Mouse (Mus musculus) frontal cortex, postnatal 10 days (tissue): ENCODE data around the gene Chek2.
"Not testable (repeated sequence)": the region's sequence is repeated elsewhere in the genome, so short reads cannot be mapped to it uniquely, and the experiment has no call there.

ENCODE experiments used
- DNase-seq, 2 experiments: peaks; one replicate each; pipeline ENCODE4 v3.0.0; 2022; ENCODE audit warnings: low spot score in 2 of 2, mixed read lengths in 1 of 2

Chek2 gene

GRCm38 (mm10) chr5:110839678-110840365 lies at the start of gene Chek2, which contains the start of gene Hscb:
TSS of gene Chek2 (plus strand) at chr5:110839979.
TSS of gene Hscb (minus strand) at chr5:110839777.
- DNase-seq: peak; percentile 96 to 98

DNA sequence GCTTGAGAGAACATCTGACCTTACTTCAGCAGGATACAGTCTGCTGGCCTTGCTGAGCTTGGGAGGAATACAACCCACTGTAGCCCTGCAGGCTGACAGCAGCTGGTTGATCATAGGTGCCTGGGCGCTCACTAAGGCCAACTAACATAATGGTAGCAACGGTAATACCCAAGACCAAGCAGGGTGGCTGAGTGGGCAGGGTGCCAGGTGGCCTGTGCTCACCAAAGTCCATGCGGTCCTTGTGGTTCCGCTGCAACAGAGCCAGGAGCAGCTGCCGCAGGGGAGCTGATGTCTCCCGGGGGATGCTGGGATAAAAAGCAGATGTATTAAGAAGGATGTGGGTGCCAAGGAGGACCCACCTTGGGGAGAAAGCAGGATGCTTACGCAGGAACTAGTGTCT lies 45.4 kb upstream of the Chek2 start:
- no peak for DNase-seq

- no peak for DNase-seq
Observed at GRCm38 (mm10) chr5:110797696-110798095, 42.1 kb upstream of the Chek2 start.

- no peak for DNase-seq
Observed at GRCm38 (mm10) chr5:110801036-110801624, 38.6 kb upstream of the Chek2 start.

GRCm38 (mm10) chr5:110802186-110802585 lies 37.6 kb upstream of the Chek2 start:
- no peak for DNase-seq

DNA sequence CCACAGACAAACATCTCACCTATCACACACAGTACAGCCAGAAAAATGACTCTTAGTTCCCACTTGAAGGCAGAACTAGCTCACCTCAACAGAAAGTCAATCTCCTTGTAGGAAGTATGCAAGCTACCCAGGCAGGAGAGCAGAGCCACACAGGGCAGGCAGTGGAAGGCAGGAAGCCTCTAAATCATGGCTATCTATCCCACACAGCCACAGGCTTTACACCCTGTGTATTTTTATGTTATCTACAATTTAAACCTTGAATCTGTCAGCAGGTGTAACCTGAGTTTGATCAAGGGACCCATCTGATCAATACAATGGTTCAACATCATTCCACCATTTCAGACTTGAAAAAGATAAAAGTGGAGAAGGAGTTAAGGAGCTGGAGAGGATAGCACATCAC lies 37.0 kb upstream of the Chek2 start:
- DNase-seq: no peak

DNA sequence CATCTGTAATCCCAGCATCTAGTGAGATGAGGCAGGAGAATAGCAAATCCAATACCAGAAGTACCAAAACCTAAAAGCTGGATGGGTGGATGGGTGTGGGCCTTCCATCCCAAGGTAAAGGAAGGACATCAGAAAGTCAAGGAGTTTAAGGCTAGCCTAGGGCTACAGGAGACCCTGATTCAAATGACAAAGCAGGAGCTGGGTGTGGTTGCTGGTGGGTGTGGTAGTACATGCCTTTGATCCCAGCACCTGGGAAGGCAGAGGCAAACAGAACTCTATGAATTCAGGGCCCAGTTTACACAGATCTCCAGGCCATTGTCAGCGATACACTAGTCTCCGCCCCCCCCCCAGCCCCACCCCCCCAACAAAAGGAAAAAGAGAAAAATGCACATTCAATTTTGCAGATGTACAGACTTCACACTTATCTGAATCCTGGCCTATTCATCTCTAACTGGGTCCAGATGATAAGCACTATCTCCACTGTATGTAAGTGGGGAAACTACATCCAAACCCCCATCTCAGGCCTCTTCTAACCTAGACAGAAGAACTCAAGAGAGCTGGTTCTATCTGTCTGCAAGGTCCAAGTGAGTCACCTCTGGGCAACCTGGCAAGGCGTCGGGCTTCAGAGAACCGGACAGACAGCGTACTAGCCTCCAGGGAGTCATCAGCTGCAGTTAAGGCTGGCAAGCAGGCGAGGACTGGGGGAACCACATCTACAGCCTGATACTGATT lies 35.6 kb upstream of the Chek2 start:
- DNase-seq: no peak

- no peak for DNase-seq
Observed at GRCm38 (mm10) chr5:110806154-110806553, 33.6 kb upstream of the Chek2 start.

DNA sequence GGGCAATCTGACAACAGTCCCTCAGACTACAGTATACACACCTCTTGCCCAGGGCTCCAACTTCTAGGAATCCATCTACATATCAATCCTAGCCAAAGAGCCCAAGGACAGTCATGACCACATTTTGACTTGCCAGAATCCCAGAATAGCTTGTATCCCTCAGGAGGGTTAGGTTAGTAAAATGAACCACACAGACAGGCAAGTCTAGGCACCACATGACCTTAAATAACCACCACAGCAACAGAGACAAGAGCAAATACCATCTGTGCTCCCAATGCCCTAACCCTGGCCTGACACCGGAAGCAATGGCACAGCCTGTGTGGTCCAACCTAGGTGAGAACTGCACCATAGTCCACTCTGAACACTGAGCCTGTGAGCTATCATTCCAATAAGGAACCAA lies 33.1 kb upstream of the Chek2 start:
- DNase-seq: no peak

DNA sequence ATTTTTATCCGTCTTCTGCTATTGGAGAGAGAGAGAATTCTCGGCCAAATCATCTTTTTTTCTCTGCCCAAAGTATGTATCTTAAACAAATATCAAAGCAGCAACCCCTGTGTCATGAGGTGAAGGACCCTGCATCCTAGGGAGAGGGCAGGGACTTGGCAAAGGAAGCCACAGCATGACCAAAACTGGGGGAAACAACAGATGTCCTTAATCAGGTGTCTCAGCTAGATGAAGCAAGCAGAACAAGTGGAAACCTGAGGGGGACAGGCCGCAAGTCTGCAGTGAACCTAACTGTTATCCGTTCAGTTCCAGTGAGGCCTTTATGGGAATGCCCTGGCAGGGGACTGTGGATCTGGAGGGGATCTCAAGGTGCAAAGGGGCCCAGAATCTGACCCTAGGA lies 32.3 kb upstream of the Chek2 start:
- DNase-seq: no peak

- peak; percentile 72 to 80 for DNase-seq
Observed at GRCm38 (mm10) chr5:110808061-110808631, 31.6 kb upstream of the Chek2 start.

DNA sequence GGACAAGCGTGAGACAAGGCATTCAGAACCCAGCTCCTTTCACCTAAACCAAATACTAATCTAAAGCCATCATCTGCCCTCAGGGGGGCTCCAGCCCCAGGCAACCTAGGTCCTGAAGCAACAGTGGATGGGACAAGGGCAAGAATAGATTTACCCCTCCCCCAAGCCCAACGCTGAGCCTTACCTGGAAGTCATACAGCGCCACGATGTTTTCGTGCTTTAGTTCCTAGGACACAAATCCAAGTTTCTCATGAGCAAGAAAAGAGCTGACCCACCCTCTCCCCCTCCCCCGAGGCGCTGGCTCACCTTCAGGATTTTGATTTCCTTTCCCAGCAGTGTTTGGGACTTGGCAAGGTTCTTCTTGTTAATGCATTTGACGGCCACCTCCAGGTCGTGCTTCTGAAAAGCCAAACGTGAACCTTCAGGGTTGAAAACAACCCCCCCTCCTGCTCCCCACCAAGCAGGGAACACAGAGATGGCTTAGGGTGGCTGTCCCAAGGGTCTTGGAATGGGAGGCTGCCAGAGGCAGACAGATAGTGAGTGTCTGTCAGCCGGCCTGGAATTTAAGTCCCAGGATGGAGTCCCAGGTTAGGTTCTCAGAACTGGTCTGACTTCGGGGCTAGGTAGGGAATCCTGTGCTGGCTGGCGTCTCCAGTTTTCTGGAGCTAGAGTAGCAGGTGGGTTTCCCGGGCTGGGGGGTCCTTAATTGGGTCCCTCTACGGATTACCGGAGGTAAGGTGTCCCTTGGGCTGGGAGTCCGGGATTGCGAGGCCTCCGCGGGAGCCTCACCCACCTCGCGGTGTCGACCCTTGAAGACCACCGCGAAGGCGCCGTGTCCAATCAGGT lies 30.7 kb upstream of the Chek2 start:
- peak in 1 of 2 experiments; percentile 43 for DNase-seq

DNA sequence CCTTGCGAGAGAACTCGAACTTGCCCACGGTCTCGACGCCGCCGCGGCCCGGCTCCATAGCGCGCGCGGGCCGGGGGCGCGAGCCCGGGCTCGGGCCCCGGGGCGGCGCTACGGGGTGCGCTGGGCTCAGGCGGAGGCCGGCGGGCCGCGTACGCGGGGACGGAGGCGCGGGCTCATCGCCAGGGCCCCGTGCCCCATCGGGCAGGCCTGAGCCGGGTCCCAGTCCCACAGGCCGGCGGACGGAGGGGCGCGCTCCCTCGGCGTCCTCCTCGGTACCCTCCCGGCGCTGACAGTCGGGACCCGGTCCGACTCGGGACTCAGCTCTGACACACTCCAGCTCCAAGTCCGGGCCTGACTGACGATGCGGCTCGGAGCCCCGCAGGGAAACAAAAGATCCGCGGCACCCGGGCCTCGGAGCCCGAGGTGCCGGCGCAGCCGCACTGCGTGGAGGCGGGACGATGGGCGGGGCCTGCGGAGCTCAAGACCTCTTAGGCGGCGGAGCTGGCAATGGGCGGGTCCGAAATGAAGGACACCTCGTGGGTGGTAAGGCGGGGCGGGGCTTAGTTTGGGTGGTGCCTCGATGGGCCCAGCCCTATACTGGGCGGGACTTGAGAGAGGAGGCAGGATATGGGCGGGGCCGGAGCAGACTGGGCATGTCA lies 30.0 kb upstream of the Chek2 start, which contains the start of gene Ulk1:
Gene Ulk1 (minus strand): TSS at position 431 of the 659 bp plus-strand sequence.
- DNase-seq: peak; percentile 99

GRCm38 (mm10) chr5:110824421-110824820 lies 15.4 kb upstream of the Chek2 start:
- no peak for DNase-seq

- DNase-seq: no peak
Observed at GRCm38 (mm10) chr5:110826781-110827495, 12.8 kb upstream of the Chek2 start.

GRCm38 (mm10) chr5:110827576-110827975 lies 12.2 kb upstream of the Chek2 start:
- DNase-seq: no peak

DNA sequence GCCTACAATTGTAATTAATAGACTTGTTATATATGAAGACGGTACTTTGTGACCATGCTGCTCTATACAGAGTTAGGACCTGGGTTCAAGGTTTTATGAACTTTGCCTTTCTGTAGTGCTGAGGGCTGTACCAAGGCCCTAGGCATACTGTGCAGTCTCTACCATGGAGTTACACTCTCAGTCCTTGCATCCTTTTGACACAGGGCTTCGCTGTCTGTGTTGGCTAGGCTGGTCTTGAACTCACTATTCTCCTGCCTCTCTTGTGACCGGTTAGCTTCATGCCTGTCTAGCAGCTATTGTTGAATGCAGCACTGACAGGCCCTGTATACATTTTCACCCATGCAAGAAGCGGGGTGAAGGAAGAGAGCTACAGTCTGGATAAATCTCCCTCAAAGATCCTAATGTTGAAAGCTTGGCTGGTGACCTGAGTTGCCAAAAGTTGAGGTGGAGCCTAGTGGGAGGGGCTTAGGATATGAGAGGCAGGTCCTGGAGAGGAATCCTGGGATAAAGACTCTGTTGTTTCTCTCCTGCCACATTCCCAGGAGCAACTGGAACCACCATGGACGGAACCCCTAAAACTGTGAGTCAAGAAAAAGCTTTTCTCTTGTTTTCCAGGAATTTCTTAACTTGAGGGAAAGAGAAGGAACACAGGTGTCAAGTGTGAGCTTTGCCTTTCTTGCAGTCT lies 8.6 kb upstream of the Chek2 start:
- DNase-seq: no peak

GRCm38 (mm10) chr5:110835959-110836358 lies 3.8 kb upstream of the Chek2 start:
- peak in 1 of 2 experiments; percentile 29 for DNase-seq

DNA sequence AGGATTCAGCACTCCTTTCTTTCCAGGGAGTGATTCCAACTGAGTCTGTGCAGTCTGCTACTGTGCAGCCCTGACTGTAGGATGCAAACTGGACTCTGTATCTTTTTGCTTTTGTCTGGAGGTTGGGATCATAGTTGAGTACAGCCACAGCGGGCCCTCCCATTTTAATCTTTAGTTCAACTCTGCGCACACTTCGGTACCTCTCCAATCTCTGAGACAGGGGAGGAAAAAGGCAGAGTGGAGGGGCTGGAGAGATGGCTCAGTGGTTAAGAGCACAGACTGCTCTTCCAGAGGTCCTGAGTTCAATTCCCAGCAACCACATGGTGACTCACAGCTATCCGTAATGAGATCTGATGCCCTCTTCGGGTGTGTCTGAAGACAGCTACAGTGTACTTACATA lies 1.8 kb upstream of the Chek2 start:
- not testable (repeated sequence) for DNase-seq
